Mouse (Mus musculus): ENCODE data around the gene Birc7. TPM values are rescaled to one million over a fixed set of nuclear protein-coding genes. Genes with fewer than 3 reads are reported as not detected.

Gene Birc7
- polyA plus RNA-seq, 1 experiment = 0.85 TPM

DNA sequence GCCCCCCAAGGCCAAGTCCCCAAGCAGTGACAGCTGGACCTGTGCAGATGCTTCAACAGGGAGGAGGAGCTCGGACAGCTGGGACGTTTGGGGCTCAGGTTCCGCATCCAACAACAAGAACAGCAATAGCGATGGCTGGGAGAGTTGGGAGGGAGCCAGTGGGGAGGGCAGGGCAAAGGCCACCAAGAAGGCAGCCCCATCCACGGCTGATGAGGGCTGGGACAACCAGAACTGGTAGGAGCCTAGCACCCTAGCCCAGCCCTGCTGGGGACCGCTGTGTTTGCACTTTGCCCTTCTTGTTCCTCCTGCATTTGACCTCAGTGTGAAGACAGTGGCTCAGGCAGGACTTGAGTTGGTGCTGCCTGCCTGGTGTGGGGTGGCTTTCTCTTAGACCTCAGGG, 52.3 kb downstream of the Birc7 start:
- H3K27me3 ChIP-seq (ENCODE audit: control insufficient read depth, insufficient read depth, low read length, poor library complexity, severe bottlenecking) = no peaks in the 10 kb centered on the region

More for the DNA sequence above, 52.3 kb downstream of the Birc7 start:
- peaks cover 14% of the 10 kb centered on the region; the same call in 1 of the 2 replicates for H3K36me3 ChIP-seq (ENCODE audit: control insufficient read depth, insufficient read depth, low read length, poor library complexity, severe bottlenecking)
- H3K9me3 ChIP-seq (replicated peaks; ENCODE audit: control insufficient read depth, insufficient read depth, low read length, poor library complexity, severe bottlenecking) = no peaks in the 10 kb centered on the region
- no peak overlapping the region for H3K4me3 ChIP-seq (ENCODE audit: low read depth, low read length)
- H3K27ac ChIP-seq (ENCODE audit: insufficient read depth, low read length) = no peak overlapping the region
- H3K9ac ChIP-seq (ENCODE audit: low read depth, poor library complexity, severe bottlenecking) = no peak overlapping the region
- H3K4me1 ChIP-seq (ENCODE audit: control insufficient read depth, insufficient read depth, low read length) = peaks cover 4% of the 10 kb centered on the region
- no peak for TF ChIP-seq CTCF (IDR thresholded peaks at IDR 0.05; ENCODE audit: low read depth, low read length)
- no peak for TF ChIP-seq POLR2A (IDR thresholded peaks at IDR 0.05; ENCODE audit: insufficient read depth, low read length)
- no peak for TF ChIP-seq EP300 (IDR thresholded peaks at IDR 0.05; ENCODE audit: insufficient read depth, low read depth, low read length)

Other genes with a start within 250 kb of the Birc7 start
- gene Dido1, start 219.0 kb upstream of the Birc7 start, polyA plus RNA-seq (2011; ENCODE audit: insufficient read depth, insufficient read length, low read depth, missing spikeins) = 62.5 and 67.8 TPM in 2 replicates
- 78.5 and 81.4 TPM in 2 replicates for gene Gid8, start 218.9 kb upstream of the Birc7 start, polyA plus RNA-seq (2011; ENCODE audit: insufficient read depth, insufficient read length, low read depth, missing spikeins)
- gene Slc17a9, start 203.8 kb upstream of the Birc7 start, polyA plus RNA-seq (2011; ENCODE audit: insufficient read depth, insufficient read length, low read depth, missing spikeins) = 20.2 and 22.6 TPM in 2 replicates
- not detected in 2 replicates for gene Bhlhe23, start 152.1 kb upstream of the Birc7 start, polyA plus RNA-seq (2011; ENCODE audit: insufficient read depth, insufficient read length, low read depth, missing spikeins)
- 103 and 112 TPM in 2 replicates for gene Ythdf1, start 8.1 kb upstream of the Birc7 start, polyA plus RNA-seq (2011; ENCODE audit: insufficient read depth, insufficient read length, low read depth, missing spikeins)
- gene Nkain4, start 25.7 kb downstream of the Birc7 start, polyA plus RNA-seq (2011; ENCODE audit: insufficient read depth, insufficient read length, low read depth, missing spikeins) = 7.0 and 9.1 TPM in 2 replicates
- gene Arfgap1, start 38.2 kb downstream of the Birc7 start, polyA plus RNA-seq (2011; ENCODE audit: insufficient read depth, insufficient read length, low read depth, missing spikeins) = 36.4 and 37.2 TPM in 2 replicates
- gene Col20a1, start 57.5 kb downstream of the Birc7 start, polyA plus RNA-seq (2011; ENCODE audit: insufficient read depth, insufficient read length, low read depth, missing spikeins) = 0.79 and 1.3 TPM in 2 replicates
- 0.43 and 1.0 TPM in 2 replicates for gene Chrna4, start 114.5 kb downstream of the Birc7 start, polyA plus RNA-seq (2011; ENCODE audit: insufficient read depth, insufficient read length, low read depth, missing spikeins)
- gene Kcnq2, start 206.3 kb downstream of the Birc7 start, polyA plus RNA-seq (2011; ENCODE audit: insufficient read depth, insufficient read length, low read depth, missing spikeins) = 0.76 and 1.0 TPM in 2 replicates
- 0.43 TPM in 1 of 2 replicates, not detected in the other for gene Eef1a2, start 228.0 kb downstream of the Birc7 start, polyA plus RNA-seq (2011; ENCODE audit: insufficient read depth, insufficient read length, low read depth, missing spikeins)

All from ES-Bruce4 (cell line).